Mouse (Mus musculus): ENCODE results near the gene Cybb. TPM values are rescaled to one million over a fixed set of nuclear protein-coding genes. Genes with fewer than 3 reads are reported as not detected.
"Not testable (repeated sequence)": the region's sequence is repeated elsewhere in the genome, so short reads cannot be mapped to it uniquely, and the experiment has no call there.

The Cybb gene
- 10 to 100 TPM in 1 of 2 experiments, 1 to 10 TPM in 1; 9.5 to 10.1 TPM for total RNA-seq (2021)

- intact Hi-C loops (cut with DNase I) = no loop called here
- no peak for DNase-seq (ENCODE audit: low spot score)
Measured at GRCm38 (mm10) chrX:9487671-9488070, at the start of gene Cybb. TSS of gene Cybb (minus strand) at chrX:9487771.

GRCm38 (mm10) chrX:9536881-9537280, 49.3 kb upstream of the Cybb start:
- DNase-seq (ENCODE audit: low spot score) = no peak
- intact Hi-C loops (cut with DNase I) = no loop called here

- DNase-seq (ENCODE audit: low spot score) = not testable (repeated sequence)
- intact Hi-C loops (cut with DNase I) = loop anchor here (5.0 kb wide), 1 partner anchor 393 kb away; no protein-coding TSS in a partner anchor
Measured at GRCm38 (mm10) chrX:9519969-9520368, 32.4 kb upstream of the Cybb start.

GRCm38 (mm10) chrX:9517531-9517930, 30.0 kb upstream of the Cybb start:
- intact Hi-C loops (cut with DNase I); DNase-seq (ENCODE audit: low spot score): not testable (repeated sequence)

GRCm38 (mm10) chrX:9475036-9475435, 12.5 kb downstream of the Cybb start:
- DNase-seq (ENCODE audit: low spot score); intact Hi-C loops (cut with DNase I): not testable (repeated sequence)

- DNase-seq (ENCODE audit: low spot score) = no peak
- intact Hi-C loops (cut with DNase I) = no loop called here
Measured at GRCm38 (mm10) chrX:9474440-9474839, 13.1 kb downstream of the Cybb start.

- intact Hi-C loops (cut with DNase I) = no loop called here
- no peak for DNase-seq (ENCODE audit: low spot score)
Measured at GRCm38 (mm10) chrX:9473768-9474167, 13.8 kb downstream of the Cybb start.

GRCm38 (mm10) chrX:9470811-9471388, 16.7 kb downstream of the Cybb start:
- DNase-seq (ENCODE audit: low spot score) = no peak
- intact Hi-C loops (cut with DNase I) = no loop called here

GRCm38 (mm10) chrX:9469100-9469499, 18.5 kb downstream of the Cybb start:
- intact Hi-C loops (cut with DNase I) = no loop called here
- no peak for DNase-seq (ENCODE audit: low spot score)

GRCm38 (mm10) chrX:9467020-9467419, 20.6 kb downstream of the Cybb start:
- DNase-seq (ENCODE audit: low spot score) = no peak
- intact Hi-C loops (cut with DNase I) = no loop called here

GRCm38 (mm10) chrX:9465890-9466289, 21.7 kb downstream of the Cybb start:
- no peak for DNase-seq (ENCODE audit: low spot score)
- intact Hi-C loops (cut with DNase I) = no loop called here

- intact Hi-C loops (cut with DNase I) = no loop called here
Measured at GRCm38 (mm10) chrX:9462671-9463070, 24.9 kb downstream of the Cybb start.

GRCm38 (mm10) chrX:9461399-9461798, 26.2 kb downstream of the Cybb start:
- intact Hi-C loops (cut with DNase I) = no loop called here
- DNase-seq (ENCODE audit: low spot score) = no peak

More at GRCm38 (mm10) chrX:9462671-9463070, 24.9 kb downstream of the Cybb start:
- DNase-seq (ENCODE audit: low spot score) = no peak

- intact Hi-C loops (cut with DNase I) = no loop called here
- DNase-seq (ENCODE audit: low spot score) = no peak
Measured at GRCm38 (mm10) chrX:9460387-9460930, 27.1 kb downstream of the Cybb start.

GRCm38 (mm10) chrX:9452375-9452774, 35.2 kb downstream of the Cybb start:
- intact Hi-C loops (cut with DNase I) = no loop called here
- no peak for DNase-seq (ENCODE audit: low spot score)

- intact Hi-C loops (cut with DNase I) = no loop called here
- no peak for DNase-seq (ENCODE audit: low spot score)
Measured at GRCm38 (mm10) chrX:9447284-9447683, 40.3 kb downstream of the Cybb start.

GRCm38 (mm10) chrX:9441102-9441501, 46.5 kb downstream of the Cybb start:
- intact Hi-C loops (cut with DNase I) = no loop called here
- no peak for DNase-seq (ENCODE audit: low spot score)

GRCm38 (mm10) chrX:9440556-9440955, 47.0 kb downstream of the Cybb start:
- intact Hi-C loops (cut with DNase I) = no loop called here
- DNase-seq (ENCODE audit: low spot score) = no peak

- intact Hi-C loops (cut with DNase I) = no loop called here
- DNase-seq (ENCODE audit: low spot score) = no peak
Measured at GRCm38 (mm10) chrX:9439257-9439656, 48.3 kb downstream of the Cybb start.

- DNase-seq (ENCODE audit: low spot score) = no peak
- intact Hi-C loops (cut with DNase I) = no loop called here
Measured at GRCm38 (mm10) chrX:9413889-9414288, 73.7 kb downstream of the Cybb start.

All from heart, postnatal 25 days (tissue).